Mouse (Mus musculus): Measurements from ENCODE around the gene Xlr5a.
"Not testable (repeated sequence)": the region's sequence is repeated elsewhere in the genome, so short reads cannot be mapped to it uniquely, and the experiment has no call there.

Xlr5a gene

GRCm38 (mm10) chrX:73292876-73293275 is at the start of gene Xlr5a, which contains the start of gene Xlr5c:
Gene Xlr5a (minus strand): TSS chrX:73292976.
Gene Xlr5c (minus strand): TSS chrX:73292976.
- in situ Hi-C loops (cut with MboI; ENCODE audit: low sequenced_read_pairs), result not testable (repeated sequence)

GRCm38 (mm10) chrX:73342483-73342895 is 49.7 kb upstream of the Xlr5a start, which contains the start of gene Zfp275:
Gene Zfp275 (plus strand): TSS chrX:73342621.
- in situ Hi-C loops (cut with MboI; ENCODE audit: low sequenced_read_pairs), result no loop called here

GRCm38 (mm10) chrX:73342068-73342467 is 49.3 kb upstream of the Xlr5a start:
- in situ Hi-C loops (cut with MboI; ENCODE audit: low sequenced_read_pairs), result no loop called here

- in situ Hi-C loops (cut with MboI; ENCODE audit: low sequenced_read_pairs), result no loop called here
Observed at GRCm38 (mm10) chrX:73341473-73341872, 48.7 kb upstream of the Xlr5a start.

- in situ Hi-C loops (cut with MboI; ENCODE audit: low sequenced_read_pairs), result no loop called here
Observed at GRCm38 (mm10) chrX:73336740-73337139, 44.0 kb upstream of the Xlr5a start, which contains the start of gene Gm45015. Gene Gm45015 (minus strand): TSS chrX:73336840.

GRCm38 (mm10) chrX:73333548-73333947 is 40.8 kb upstream of the Xlr5a start:
- in situ Hi-C loops (cut with MboI; ENCODE audit: low sequenced_read_pairs), result no loop called here

- in situ Hi-C loops (cut with MboI; ENCODE audit: low sequenced_read_pairs), result no loop called here
Observed at GRCm38 (mm10) chrX:73327215-73327614, 34.4 kb upstream of the Xlr5a start.

- in situ Hi-C loops (cut with MboI; ENCODE audit: low sequenced_read_pairs), result no loop called here
Observed at GRCm38 (mm10) chrX:73321029-73321428, 28.3 kb upstream of the Xlr5a start.

- in situ Hi-C loops (cut with MboI; ENCODE audit: low sequenced_read_pairs), result no loop called here
Observed at GRCm38 (mm10) chrX:73312522-73312921, 19.7 kb upstream of the Xlr5a start.

GRCm38 (mm10) chrX:73295745-73296144 is 3.0 kb upstream of the Xlr5a start:
- in situ Hi-C loops (cut with MboI; ENCODE audit: low sequenced_read_pairs), result not testable (repeated sequence)

- in situ Hi-C loops (cut with MboI; ENCODE audit: low sequenced_read_pairs), result not testable (repeated sequence)
Observed at GRCm38 (mm10) chrX:73265270-73265669, 27.5 kb downstream of the Xlr5a start, which contains the start of gene Xlr3c. Gene Xlr3c (minus strand): TSS chrX:73265390.

- in situ Hi-C loops (cut with MboI; ENCODE audit: low sequenced_read_pairs), result not testable (repeated sequence)
Observed at GRCm38 (mm10) chrX:73262428-73262827, 30.3 kb downstream of the Xlr5a start.

- in situ Hi-C loops (cut with MboI; ENCODE audit: low sequenced_read_pairs), result not testable (repeated sequence)
Observed at GRCm38 (mm10) chrX:73242821-73243325, 49.9 kb downstream of the Xlr5a start, which contains the start of gene Xlr4c. Gene Xlr4c (minus strand): TSS chrX:73243130.

GRCm38 (mm10) chrX:73229288-73229687 is 63.5 kb downstream of the Xlr5a start:
- in situ Hi-C loops (cut with MboI; ENCODE audit: low sequenced_read_pairs), result no loop called here

- in situ Hi-C loops (cut with MboI; ENCODE audit: low sequenced_read_pairs), result no loop called here
Observed at GRCm38 (mm10) chrX:73228606-73229214, 64.1 kb downstream of the Xlr5a start.

GRCm38 (mm10) chrX:73227914-73228605 is 64.7 kb downstream of the Xlr5a start, which contains the start of gene F8a:
Gene F8a (plus strand): TSS chrX:73228291.
- in situ Hi-C loops (cut with MboI; ENCODE audit: low sequenced_read_pairs), result no loop called here

- in situ Hi-C loops (cut with MboI; ENCODE audit: low sequenced_read_pairs), result no loop called here
Observed at GRCm38 (mm10) chrX:73225365-73225764, 67.4 kb downstream of the Xlr5a start.

GRCm38 (mm10) chrX:73213819-73214564 is 78.8 kb downstream of the Xlr5a start, which contains the start of gene Xlr4b:
Gene Xlr4b (plus strand): TSS chrX:73214333.
- in situ Hi-C loops (cut with MboI; ENCODE audit: low sequenced_read_pairs), result not testable (repeated sequence)

GRCm38 (mm10) chrX:73191934-73192333 is 100.8 kb downstream of the Xlr5a start, which contains the start of gene Xlr3b:
Gene Xlr3b (plus strand): TSS chrX:73192207.
- in situ Hi-C loops (cut with MboI; ENCODE audit: low sequenced_read_pairs), result not testable (repeated sequence)

- in situ Hi-C loops (cut with MboI; ENCODE audit: low sequenced_read_pairs), result not testable (repeated sequence)
Observed at GRCm38 (mm10) chrX:73176889-73177288, 115.9 kb downstream of the Xlr5a start, which contains the start of gene Spin2d. Gene Spin2d (minus strand): TSS chrX:73176989.

- in situ Hi-C loops (cut with MboI; ENCODE audit: low sequenced_read_pairs), result not testable (repeated sequence)
Observed at GRCm38 (mm10) chrX:73149350-73149749, 143.4 kb downstream of the Xlr5a start, which contains the start of gene DXBay18. Gene DXBay18 (minus strand): TSS chrX:73149450.

Data from CH12F3 (cell line).